Mouse (Mus musculus) frontal cortex, postnatal 10 days (tissue): ENCODE results near the gene Gga1.

Experiments
- DNase-seq, 2 experiments: peaks; one replicate each; pipeline ENCODE4 v3.0.0; 2022; ENCODE audit warnings: low spot score in 2 of 2, mixed read lengths in 1 of 2

Gga1 gene

DNA sequence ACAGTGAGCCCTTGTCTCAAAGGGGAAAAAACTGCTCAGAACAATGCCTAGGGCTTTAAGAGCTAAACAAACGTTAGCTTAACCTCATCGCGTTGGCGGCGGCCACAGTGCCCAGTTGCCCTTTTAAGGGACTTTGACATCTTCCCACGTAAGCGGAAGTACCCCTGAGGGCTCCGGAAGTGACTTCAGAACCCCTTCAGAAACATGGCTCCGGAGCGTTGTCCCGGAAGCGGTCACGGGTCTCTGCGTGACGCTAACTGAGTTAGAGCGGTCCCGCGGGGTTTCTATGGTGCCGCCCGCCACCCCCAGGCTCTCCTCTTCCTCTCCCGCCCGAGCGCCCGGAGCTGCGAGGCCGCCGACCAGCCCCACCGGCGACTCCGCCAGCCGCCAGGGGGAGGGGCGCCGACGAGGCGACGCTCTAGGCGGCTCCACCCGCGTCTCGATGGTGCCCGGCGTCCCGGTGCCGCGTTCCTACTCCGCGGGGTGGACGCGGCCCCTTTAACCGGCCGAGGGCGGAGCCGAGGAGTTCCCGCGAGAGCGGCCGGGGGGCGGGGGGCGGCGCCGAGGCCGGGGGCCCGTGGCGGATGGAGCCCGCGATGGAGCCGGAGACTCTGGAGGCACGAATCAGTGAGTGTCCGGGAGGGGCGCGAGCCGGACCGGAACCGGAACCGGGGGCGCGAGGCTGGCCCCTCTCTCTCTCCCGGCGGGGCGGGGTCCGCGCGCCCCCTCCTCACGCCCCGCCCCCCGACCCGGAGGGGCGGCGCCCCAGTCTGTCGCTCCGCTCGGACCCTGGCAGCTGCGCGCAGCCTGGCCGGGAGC, at the start of gene Gga1:
Gene Gga1, plus strand, starts transcription at position 200 of the 819 bp plus-strand sequence.
- peak; percentile 94 to 95 for DNase-seq

DNA sequence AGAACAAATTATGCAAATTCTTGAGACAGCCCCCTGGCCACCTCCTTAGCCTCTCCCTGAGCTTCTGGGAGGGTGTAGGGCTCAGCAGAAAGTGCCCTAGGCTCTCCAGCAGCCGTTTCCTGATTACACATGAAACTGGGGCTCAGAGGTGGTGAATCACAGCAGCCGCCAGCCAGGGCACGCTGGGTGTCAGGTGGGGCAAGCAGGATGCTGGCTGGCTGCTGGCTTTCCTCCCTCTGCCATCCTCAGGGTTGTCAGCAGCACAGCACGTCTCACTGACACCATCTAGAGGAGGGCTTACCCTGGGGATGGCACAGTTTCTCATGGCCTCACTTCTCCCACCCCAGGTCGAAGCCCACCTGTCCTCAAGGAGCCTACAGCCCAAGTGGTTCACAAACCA, 48.7 kb upstream of the Gga1 start:
- DNase-seq = no peak

DNA sequence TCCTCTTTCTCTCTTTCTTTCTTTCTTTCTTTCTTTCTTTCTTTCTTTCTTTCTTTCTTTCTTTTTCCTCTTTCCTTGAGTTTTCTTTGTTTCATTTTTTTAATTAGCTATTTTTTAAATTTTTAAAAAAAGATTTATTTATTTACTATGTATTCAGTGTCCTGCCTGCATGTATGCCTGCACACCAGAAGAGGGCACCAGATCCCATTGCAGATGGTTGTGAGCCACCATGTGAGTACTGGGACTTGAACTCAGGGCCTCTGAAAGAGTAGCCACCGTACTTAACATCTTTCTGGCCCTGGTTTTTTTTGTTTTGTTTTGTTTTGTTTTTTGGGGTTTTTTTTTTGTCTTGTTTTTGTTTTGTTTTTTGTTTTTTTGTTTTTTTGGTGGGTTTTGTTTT, 47.4 kb upstream of the Gga1 start:
- DNase-seq = no peak

DNA sequence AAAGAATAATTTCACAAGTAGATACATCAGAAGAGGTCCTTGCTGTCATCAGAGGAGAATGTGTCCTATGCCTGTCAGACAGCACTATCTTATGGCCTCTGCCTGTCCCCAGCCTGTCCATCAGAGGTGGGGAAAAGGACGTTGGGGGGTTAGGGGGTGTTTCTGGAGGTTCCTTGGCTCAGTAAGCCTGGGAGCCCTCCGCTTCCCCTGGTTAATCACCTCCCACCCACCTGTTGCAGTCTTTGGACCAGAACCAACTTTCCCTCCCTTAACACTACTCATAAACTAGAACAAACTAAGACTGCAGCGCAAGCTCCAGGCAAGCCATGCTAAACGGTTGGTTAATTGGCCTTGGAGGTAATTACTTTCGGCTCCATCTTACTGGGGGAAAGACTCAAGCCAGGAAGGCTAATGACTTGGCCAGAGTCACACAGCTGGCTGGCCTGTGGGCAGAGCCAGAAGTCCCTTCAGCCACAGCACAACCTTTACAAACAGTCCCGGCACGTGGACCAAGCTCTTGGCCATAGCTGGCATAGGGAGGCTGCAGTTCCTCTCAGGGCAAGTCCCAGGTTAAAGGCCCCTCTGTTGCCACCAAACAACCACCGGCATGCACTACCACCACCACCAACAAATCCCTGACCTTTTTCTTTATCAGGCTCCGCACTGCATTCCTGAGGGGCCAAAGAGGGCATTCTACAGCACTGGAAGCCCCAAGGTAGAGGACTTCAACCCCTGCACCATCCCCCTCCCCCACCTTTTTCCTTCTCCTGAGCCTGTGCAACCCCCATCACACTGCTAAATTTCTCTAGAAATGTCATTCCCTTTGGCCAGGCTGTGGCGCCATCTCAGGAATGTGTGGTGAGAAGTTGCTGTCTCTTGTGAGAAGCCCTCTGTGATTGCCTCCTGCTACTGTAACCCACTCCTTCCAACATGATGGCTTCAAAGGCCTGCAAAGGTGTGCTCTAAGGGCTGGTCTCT, 46.0 kb upstream of the Gga1 start:
- DNase-seq = no peak

DNA sequence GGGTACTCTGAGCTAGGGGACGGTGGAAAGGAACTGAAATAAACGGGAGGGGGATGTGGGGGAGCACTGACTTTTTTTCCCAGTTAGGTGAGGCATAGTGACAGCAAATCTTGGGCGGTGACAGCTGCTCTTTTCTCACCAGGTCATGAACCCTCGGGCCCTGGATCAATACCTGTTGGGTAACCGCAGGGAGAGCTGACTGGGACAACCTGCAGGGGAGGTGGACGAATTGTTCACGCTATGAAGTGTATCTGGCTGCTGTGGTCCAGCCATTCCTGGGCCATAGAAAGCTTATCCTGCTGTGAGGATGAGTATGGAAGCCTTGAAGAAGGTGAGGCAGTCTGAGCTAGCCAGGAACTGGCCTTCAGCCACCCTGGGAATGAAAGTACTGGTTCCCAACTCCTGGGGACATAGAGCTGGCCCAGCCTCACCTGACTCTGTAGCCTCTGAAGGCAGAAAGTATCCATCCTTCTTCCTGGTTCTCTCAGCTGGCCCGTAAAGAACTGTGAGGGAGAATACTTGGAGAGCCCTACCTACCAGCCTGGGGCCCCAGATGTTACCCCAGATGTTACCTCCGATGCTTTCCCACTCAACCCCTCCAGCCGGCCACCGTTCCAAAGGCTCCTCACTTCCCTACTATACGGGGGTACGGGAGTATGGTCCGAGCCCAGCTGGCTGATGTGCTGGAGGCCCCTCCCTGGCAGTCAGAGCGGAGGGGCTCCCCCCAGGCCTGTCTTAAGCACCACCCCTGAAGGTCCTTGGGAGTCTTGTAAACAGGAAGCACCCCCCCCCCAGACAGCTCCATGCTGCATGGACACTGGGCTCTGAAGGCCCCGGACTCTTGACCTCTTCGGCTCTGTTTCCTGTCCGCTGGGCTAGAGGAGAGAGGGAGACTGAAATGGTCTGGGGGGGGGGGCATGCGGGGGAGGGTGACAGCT, 45.0 kb upstream of the Gga1 start:
- no peak for DNase-seq

DNA sequence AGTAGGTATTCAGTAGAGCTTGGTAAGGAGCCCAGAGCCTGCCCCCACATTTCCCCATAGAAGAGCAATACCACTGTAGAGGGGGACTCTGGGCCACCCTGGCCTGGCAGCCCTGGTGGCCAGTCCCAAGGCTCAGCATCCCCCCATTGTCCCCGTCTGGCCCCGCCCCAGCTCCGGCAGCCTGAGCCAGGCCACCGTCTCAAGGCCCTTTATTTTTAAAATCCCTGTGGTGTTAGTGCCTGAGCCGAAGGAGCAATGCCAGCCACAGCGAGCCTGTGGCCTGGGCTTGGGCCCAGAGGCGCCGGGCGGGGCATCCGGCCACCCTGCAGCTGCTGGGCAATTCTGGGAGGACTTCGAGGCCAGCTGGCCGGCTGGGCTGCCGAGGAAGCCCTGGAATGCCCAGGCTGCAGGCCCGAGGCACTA, 44.3 kb upstream of the Gga1 start:
- DNase-seq = peak; percentile 72 to 78

DNA sequence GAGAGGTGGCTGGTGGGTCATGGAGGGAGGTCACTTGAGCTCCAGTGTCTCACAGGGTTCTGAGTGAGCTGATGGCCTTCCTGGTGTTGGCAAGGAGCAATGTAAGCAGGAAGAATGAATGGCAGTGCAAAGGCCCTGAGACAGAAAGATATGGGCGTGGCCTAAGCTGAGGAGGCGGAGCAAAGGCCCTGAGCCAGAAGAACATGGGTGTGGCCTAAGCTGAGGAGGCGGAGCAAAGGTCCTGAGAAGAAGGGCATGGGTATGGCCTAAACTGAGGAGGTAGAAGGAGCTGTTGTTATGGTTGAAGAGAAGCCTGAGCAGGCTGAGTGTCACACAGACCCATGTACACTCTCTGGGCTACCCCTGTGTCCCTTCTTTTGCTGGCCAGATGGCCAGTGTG, 43.4 kb upstream of the Gga1 start:
- no peak for DNase-seq

DNA sequence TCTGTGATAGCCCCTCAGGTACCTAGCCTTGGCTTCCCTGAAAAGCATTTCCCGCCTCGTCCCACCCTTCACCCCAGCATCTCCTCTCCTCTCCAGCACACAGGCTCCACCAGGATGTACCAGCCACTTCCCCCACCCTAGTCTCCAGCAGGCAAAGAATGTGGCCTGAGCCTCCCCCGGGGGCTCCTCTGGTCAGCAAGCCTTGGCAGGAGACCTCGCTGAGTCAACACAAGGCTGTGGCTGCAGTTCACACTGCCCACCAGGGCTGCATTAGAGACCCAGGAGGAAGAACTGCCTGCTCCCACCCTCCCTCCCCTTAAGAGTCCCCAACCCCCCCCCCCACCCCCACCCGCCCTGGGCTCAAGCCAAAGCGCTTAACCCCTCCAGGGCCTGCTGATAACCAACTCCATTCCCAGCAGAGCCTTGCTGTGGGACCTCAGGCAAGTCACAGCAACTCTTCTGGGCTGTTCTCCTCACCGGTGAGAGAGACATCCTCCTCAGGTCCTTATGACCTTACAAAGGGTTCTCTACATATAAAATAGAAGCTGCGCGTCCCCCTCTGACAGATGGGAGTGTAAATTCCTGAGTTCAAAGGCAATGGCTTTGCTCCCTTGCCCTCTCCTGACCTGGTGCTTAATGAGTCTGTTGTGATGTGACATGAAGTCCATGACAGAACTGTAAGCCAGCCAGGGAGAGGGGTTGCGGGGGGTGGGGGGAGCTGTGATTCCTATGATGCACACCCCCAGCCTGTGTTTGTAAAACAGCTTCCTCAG, 42.6 kb upstream of the Gga1 start:
- DNase-seq = no peak

DNA sequence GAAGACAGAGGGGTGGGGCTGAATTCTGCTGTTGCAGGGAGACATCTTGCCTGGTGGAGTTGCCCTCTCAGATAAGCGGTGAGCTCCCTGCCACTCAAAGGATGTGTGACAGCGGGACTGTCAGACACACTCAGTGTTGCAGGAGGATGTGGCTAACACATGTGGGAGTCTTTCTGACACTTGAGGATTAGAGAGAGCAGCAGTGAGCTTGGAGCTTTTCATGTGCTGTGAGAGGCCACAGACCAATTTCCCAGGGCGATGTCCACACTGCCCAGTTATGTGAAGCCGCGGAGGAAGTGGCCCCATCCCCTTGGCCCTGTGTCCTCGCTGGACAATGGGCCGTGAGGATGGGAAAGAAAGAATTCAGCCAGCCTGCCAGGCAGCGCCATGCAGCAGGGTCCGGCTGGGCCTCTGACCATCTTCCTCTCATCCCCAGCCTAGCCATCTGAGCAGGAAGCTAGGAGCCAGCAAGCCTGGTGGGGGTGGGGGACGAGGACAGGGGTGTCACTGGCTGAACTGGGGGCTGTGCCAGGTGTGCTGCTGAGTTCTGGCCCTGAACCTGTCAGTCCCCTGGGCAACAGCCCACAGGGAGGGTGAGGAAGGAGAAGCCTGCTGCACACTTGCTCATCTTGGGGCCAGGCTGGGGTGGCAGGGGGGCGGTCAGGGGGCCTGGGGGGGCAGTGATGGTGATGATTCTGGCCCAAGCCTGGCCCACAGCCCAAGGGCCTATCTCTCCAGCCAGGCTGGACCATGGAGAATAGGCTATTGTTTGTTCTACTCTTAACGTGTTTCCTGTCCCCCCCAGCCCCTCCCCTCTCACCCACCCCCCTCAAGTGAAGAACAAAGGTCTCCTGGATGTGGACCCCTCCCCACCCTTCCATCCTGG, 41.5 kb upstream of the Gga1 start:
- no peak for DNase-seq

DNA sequence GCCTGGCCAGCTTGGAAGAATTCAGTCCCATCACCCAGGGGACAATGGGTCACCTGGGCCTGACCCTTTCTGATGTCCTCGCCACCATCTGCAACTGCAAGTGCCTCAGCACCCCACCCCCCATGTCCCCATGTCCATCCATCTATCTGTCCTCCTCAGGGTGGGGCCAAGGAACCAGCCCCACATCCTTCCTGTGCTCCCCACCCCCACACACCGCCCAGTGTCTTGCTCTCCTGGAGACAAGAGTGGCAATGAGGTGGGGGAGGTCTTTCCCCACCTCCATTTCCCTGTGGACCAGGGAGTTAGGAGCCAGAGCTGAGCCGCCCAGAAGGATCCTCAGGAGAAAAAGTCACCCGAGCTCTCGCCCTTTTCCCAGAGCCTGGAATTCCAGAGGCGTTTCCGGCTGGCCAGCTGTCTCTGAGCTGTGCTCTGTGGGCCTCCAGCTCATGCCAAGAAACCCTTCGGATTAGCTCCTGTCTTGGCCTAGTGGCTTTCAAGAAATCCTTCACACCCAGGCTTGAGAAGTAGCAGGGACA, 40.8 kb upstream of the Gga1 start:
- DNase-seq = no peak

DNA sequence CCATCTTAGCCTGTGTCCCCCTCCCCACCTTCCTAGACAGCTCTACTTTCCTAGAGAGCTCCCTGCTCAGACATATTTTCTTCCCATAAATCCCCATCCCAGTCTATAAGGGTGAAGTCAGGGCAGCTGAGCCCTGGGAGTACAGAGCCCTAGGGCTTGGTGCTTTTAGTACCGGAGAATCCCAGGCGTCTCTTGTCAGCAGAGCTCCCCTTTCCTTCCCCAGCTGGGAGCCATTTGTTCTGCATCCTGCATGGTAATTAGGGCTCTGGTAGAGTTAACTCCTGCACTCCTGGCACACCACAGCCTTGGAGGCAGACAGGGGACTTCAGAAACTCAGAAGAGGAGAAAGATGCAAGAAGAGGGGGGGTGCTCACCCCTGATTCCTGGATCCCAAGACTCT, 37.2 kb upstream of the Gga1 start:
- no peak for DNase-seq

DNA sequence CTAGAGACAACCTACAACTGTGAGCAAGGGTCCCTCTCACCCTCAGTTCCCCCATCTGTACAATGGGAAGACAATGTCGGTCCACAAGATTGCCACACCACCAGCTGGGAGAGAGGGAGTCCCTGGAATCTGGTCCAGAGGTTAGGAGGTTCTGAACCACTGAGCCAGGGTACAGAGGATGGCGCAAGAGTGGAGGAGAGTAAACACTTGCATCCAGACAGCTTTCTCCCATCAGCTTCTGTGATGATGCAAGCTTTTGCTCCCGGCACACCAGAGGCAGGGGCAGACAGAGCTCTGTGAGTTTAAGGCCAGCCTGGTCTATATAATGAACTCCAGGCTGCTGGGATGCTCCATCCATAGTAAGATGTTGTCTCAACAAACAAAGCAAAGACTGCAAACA, 36.7 kb upstream of the Gga1 start:
- no peak for DNase-seq

DNA sequence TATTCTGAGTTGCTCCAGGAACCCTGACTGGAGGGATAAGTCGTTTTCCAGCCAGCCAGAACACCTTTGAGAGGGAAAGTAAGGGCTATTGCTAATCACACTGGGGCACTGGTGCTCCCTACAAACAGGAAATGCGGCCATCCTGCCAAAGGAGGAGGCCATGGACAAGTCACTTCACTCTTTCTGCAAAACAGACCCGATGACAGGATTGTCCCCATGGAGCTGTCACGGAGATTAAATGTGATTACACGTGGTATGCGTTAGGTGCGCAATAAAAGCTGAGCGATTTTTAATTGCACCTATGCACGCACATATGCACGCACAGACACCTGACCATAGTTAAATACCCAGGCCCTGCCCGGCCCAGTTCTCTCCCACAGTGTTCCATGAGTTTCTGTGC, 36.2 kb upstream of the Gga1 start:
- DNase-seq = no peak

DNA sequence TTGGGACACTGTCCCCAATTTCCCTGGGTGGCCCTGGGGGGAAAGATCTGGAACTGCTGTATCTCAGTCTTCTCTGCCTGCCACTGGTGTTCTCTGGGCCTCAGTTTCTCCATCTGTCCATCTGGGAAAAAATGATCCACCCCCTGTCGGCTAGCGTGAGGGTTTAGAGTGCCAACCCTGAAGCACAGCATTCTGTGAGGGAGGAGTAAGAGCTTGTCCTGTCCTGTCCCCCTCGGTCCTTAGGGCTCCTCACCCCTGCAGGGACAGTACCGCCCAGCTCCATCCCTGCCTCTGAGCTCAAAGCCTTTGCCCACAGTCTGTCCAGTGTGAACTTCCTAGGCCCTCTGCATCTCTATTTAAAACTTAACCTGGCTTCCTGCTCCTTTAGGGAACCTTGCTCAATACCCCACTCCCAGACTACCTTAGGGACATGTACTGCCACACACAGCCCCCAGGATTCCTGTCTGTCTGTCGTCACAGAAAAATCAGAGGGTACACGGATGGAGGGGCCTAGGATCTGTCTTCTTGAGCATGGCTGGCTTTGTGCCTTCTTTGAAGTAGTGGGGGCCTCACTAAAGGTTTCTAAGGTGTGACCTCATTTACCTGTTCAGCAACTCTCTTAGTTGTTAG, 35.7 kb upstream of the Gga1 start:
- DNase-seq = no peak

DNA sequence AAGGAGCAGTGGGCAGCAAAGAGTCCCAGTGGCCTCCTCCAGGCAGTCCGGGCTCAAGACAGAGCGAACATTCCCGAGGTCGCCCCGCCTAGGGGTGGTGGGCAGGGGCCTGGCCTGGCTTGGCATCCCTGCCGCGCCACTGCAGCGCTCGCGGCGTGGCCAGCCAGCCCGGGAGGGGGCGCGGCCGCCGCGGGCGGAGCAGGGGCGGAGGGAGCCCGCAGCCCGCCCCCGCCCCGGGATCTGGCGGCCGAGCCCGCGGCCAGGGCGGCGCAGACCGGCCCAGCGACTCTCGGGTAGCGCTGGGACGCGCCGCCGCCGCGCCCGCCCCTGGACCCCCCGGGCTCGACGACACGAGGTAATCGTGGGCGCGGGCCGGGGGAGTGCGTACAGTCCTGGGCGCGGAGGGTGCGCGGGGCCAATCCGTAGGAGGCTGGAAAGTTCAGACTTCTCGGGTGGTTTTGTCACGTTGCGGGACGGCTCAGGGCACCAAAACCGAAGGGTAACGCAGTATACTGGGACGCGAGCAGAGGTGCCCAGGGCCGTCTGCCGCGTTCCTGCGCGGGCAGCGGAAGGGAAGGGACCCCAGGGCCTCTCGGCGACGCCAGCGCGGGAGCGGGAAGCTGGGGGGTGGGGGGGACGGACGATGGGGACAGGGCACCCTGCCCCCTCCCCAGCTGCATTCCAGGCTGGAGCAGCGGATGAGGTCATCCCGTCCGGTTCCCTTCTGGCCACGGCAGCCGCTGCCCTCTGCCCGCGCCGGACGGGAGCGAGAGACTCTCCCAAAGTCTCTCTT, 34.4 kb upstream of the Gga1 start, which contains the start of gene Cdc42ep1:
Gene Cdc42ep1, plus strand, starts transcription at position 254 of the 793 bp plus-strand sequence.
- no peak for DNase-seq

DNA sequence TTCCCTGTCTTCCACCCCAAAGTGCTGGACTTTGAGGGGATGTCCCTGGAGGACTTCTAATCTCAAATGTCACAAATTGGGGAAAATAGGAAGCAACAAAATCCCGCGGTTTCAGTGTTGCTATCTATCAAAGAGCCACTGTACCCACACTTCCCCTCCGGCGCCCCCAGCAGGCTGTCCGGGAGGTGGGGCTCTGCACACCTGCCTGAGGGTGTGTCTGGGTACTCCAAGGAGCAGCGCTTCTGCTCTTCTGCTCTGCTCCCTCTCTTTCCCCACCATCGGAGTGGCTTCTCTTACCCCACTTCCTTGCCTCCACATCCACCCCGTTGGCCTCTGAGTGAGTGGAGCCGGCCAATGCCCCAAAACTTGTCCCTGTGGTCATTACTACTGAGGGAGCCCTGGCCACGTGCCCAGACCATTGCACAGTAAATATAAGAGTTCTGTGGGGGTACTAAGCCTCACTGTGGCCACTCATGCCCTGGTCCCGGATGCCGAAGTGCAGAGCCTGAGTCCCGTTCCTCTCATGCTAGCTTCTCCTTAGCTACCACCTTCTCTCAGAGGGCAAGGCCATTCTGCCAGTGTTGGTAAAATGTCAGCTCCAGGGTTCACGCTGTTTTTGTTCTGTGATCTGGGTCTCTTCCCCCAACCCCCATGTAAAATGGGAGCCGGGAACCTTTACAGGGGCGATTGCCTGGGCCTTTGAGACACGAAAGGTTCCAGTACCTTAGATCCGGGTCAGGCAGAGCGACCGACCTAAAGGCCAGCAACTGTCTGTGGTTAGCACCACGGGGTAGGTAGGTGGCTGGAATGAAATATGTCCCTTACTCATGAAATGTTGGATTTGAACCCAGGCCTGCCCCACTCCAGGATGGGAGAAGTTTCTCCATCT, 33.2 kb upstream of the Gga1 start:
- DNase-seq = no peak

DNA sequence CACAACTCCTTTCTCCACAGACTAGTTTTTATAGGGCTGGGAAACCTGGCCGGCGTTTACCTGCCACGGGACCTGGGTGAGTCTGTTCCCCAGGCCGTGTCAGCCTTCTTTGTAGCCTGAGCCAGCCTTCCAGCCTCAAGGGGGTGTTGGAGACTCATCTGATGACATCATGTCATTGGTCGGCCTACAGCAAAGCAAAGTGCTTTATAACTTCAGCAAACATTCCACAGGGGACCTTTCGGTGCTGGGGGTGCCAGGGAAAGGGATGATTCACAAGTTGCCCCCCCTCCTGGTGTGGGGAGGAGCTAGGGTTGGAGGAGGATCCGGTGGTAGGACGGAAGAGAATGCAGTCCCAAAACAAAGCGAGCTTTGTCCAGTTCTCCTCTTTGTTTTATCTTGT, 32.2 kb upstream of the Gga1 start:
- no peak for DNase-seq
